Mouse (Mus musculus) testis, postnatal 10 days (tissue): ENCODE measurements around the gene Iqcd.

Source experiments
- DNase-seq: peaks from one replicate; pipeline ENCODE4 v3.0.0; 2021; ENCODE audit warnings: low spot score

Iqcd gene

GRCm38 (mm10) chr5:120631128-120631527 is 42.3 kb downstream of the Iqcd start:
- no peak for DNase-seq

DNA sequence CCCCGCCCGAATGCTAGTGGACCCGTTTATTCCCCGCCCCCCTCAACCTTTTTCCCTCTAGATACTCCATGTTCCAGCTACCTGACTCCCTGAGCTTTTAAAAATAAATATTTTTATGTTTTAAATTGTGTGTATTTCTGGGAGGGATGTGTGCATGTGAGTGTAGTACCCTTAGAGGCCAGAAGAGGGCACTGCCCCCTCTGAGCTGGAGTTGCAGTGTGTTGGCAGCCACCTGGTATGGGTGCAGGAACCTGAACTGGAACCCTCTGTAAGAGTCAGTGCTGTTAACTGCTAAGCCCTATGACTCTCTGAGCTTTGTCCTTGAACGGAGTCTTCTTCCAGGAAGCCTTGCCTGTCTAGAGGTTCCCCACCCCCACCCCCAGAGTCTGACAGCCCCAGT is 43.1 kb downstream of the Iqcd start:
- DNase-seq = no peak

DNA sequence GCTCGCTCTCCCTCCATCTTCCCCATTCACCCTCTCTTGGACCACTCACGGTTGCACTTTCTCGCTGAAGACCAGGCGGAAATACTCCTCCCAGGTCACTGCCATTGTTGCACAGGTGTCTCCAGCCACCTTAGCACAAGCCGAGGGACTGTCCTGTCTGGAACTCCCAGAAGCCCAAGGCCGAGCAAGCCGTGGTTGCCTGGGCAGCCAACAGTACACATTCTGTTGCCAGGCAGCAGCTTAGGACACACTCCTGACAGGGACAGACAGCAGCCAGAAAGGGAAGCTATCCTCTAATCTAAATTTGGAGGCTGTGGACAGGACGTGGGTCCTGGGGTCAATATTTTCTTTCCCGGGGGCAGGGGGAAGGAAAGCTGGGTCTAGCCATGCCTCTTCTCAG is 45.3 kb downstream of the Iqcd start, which contains the start of gene Cfap73:
Gene Cfap73, minus strand, starts transcription at position 105 of the 400 bp plus-strand sequence.
- DNase-seq = no peak

GRCm38 (mm10) chr5:120634860-120635259 is 46.0 kb downstream of the Iqcd start:
- DNase-seq = no peak

GRCm38 (mm10) chr5:120635633-120636032 is 46.8 kb downstream of the Iqcd start:
- no peak for DNase-seq

DNA sequence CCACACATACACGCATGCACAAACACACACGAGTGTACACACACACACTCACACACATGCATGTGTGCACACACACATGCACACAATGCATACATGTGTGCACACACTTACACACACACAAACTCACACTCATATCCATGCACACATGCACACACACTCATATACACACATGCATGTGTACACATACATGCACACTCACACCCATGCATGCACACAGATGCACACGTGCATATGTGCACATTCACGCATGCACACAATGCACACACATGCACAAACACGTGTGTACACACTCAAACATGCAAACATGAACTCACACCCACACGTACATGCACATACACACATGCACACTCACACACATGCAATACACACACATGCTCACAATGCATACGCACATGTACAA is 51.3 kb downstream of the Iqcd start:
- no peak for DNase-seq

DNA sequence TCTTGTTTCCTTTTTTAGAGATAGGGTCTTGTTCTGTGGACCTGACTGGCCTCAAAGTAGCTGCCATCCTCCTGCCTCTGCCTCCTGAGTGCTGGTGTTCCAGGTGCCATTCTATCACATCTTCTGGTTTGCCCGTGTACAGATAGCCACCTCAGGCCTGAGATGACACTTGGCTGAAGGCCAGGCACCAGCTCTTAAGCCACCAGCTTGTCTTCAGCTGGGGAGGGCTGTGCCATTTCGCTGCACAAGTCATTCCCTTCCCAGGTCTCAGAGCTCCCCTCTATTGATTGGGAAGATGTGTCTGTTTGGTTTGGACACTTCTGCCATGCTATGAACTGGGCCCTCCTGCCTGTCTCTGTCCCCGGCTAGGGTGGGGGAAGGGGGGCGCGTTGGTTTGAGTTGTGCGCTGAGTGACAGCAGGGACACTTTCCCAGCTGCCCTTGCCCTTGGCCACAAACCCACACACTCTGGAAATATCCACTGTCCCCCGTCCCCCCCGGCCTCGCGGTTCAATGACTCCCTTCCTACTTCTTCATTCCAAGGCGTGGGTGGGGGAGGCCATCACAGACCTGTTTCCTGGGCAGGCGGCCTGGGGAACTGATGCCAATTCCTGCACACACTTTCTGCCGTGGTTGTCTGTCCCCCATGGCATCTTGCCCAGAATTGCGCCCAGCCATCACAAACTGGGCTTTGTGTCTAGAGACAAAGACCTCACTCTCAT is 54.7 kb downstream of the Iqcd start:
- peak; percentile 84 for DNase-seq

DNA sequence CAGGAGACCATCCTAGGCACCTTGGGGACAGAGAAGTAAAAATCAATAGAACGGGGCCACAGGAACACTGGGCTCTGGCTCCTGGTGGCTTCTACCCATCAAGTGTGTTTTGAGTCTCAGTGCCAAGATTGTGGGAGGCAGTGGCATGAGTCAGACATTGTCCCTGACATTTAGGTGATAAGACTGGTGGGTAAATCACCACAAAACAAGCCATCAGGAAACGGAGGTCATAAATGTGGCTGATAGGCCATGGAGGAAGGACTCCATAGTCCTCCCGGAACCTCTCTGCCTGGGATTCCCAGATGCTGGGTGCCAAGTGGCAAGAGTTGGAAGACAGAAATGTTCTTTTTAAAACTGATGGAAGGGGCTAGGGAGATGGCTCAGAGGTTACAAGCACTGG is 55.4 kb downstream of the Iqcd start:
- no peak for DNase-seq

GRCm38 (mm10) chr5:120645851-120646250 is 57.0 kb downstream of the Iqcd start:
- DNase-seq = peak; percentile 59

GRCm38 (mm10) chr5:120647361-120647760 is 58.5 kb downstream of the Iqcd start:
- no peak for DNase-seq

- no peak for DNase-seq
Observed at GRCm38 (mm10) chr5:120647814-120648491, 59.1 kb downstream of the Iqcd start.

DNA sequence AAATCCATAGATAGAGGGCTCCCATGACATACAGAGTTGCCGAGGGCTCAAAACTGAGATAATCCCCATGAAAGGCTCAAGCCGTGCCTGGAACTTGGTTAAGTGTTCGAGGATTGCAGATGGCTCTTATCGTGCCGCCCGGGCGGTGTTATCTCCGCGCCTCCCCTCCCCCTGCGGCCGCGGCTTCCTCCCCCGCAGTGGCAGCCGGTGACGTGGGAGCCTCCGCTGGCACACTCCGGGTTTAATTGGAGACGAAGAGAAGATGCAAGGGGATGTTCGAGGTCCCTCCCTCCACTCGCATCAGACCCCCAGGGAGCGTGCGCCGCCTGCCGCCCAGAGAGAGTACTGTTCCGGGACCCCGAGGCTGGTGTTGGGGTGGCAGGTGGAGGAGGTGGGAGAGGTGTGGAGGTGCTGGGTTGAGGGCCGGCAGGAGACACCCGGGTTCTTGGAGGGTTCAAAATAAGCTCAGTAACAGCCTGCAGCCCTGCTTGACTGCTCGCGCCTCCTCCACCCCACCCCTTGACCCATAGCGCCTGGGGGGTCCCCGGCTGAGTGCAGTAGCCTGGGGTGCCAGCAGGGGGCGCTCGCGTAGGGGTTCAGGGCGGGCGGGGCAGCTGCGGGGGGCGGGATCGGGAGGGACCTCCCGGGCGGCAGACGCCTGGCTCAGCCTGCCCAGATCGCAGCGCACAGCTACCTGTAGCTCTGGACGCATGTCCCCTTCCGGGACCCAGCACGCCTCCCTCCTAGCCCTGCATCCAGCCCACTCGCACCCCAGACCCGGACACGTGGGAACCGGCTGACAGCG is 60.0 kb downstream of the Iqcd start, which contains the start of gene Rasal1:
Gene Rasal1, plus strand, starts transcription at position 244 of the 805 bp plus-strand sequence.
- DNase-seq = peak; percentile 88

GRCm38 (mm10) chr5:120649374-120649933 is 60.6 kb downstream of the Iqcd start:
- peak; percentile 67 for DNase-seq

DNA sequence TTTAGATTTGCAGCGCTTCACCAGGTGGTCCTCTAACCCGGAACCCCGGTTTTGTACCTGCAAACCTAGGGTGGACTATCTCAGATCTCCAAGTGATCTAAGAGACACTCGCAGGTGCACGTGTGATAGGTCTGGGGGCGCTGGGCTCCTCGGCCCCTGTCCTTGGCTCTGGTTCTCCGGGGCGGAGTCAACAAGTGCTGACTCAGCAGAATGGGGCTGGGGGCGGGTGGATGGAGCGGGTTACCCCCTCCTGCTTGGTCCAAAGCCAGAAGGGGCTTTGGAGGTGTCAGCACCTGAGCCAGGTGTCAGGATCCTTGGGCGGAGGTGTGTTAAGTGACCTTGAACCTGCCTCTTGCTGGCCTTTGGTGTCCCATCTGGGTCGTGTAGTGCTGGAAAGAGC is 61.1 kb downstream of the Iqcd start:
- no peak for DNase-seq

DNA sequence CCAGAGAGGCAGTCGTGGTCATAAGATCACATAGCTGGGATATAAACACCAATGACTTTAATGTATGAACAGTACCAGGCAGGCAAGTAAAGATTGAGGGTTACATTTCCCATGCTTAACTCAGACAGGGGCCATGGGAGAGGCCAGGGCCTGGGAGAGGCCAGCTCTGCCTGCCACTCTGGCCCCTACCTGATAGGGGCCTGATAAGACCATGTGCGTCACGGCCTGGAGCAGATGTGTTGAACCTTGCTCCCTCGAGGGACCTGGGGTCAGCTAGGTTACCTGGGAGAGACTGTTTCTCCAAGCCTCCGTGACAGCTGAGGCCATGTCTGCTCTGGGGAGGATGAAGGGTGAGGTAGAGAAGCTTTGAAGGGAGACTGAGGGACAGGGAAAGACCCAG is 62.4 kb downstream of the Iqcd start:
- no peak for DNase-seq

DNA sequence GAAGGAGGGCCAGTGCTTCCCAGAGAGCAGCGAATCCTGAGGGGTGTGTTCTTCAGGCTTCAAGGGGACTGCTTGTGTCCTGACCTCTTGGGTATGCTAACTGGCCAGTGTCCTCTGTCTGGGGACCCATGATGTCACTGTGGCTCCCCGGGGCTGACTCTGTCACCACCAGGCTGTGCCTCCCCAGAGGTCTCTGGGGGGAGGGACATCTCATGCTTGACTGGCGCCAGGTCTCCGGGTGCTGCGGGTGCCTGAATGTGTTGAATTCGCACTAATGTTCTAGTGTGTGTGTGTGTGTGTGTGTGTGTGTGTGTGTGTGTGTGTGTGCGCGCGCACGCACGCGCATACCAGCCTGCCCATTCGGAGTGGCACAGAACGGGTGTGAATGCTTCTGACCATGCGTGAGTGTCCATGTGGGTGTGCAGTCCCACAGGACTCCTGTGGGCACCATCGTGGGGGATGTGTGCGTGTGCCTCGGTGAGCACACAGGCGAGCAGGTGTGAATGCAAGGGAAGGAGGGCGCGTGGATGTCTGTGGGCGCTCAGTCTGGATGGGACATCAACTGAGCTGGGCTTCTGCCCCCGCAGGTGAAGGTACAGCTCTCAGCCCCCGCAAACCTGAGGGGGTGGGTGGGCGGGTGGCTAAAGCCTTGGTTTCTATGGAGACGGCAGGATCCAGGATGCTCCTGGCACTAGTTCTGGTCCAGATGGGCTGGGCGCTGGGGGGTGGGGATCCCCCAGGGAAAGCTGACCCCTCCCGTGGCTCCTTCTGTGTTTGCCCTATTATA is 64.3 kb downstream of the Iqcd start:
- no peak for DNase-seq

- no peak for DNase-seq
Observed at GRCm38 (mm10) chr5:120653873-120654272, 65.1 kb downstream of the Iqcd start.

GRCm38 (mm10) chr5:120656281-120656751 is 67.5 kb downstream of the Iqcd start:
- no peak for DNase-seq
